ENCODE assay signal across 18 mouse cellular contexts in the genomic region with DNA sequence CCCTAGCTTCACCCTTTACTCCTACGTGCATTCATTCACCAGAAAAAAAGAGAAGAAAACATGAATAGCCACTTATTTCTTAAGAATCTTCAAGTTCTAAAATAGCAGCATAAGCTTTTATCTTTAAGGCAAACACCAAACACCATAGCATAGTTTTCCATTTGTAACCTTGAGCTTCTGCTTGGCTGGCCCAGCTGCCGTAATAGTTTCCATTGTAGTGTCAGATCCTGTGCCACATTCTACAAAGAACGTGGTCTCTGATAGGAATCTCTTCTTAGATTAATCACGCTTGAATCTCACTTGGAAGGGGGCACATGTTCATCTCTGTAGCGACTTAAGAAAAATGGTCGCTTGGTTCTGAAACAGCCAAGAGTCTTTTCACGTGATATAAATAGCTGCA. TPM values are rescaled to one million over a fixed set of nuclear protein-coding genes. Genes with fewer than 3 reads are reported as not detected.
"Had no signal": no experiment of that assay in that cellular context is flagged by ENCODE, and none has a peak within 500 bp of the region (broad histone marks: within the 10 kb centered on the region; RNA-seq: fewer than 3 reads in every experiment).

No protein-coding gene starts in this region.

- ATAC-seq: intestine, embryonic 16.5 days; liver, embryonic 12.5 days; midbrain, embryonic 15.5 days had no signal

- H3K27ac ChIP-seq: kidney, embryonic 15.5 days; limb, embryonic 15.5 days; liver, embryonic 12.5 days; lung, embryonic 15.5 days; macrophage; midbrain, embryonic 15.5 days had no signal

- H3K4me1 ChIP-seq: limb, embryonic 15.5 days; lung, embryonic 15.5 days; megakaryocyte, embryonic 14.5 days; midbrain, embryonic 15.5 days had no signal

- DNase-seq: kidney, adult 2 months; kidney, postnatal 25 days; layer of hippocampus, adult 9-11 months; lung, postnatal 14 days; right cerebral cortex, postnatal 25 days had no signal

- H3K4me3 ChIP-seq: kidney, embryonic 15.5 days; limb, embryonic 15.5 days; liver, embryonic 12.5 days; lung, embryonic 15.5 days; megakaryocyte, embryonic 14.5 days; midbrain, embryonic 15.5 days had no signal

- H3K27me3 ChIP-seq: kidney, embryonic 15.5 days; limb, embryonic 15.5 days; liver, embryonic 12.5 days; lung, embryonic 15.5 days; megakaryocyte, embryonic 14.5 days; midbrain, embryonic 15.5 days had no signal

- H3K36me3 ChIP-seq: lung, embryonic 15.5 days; midbrain, embryonic 15.5 days had no signal

RNA-seq across cellular contexts. Expression of a gene that starts 53.1 kb away (rescaled TPM):
- total RNA-seq: left cerebral cortex, adult 18-20 months; left cerebral cortex, postnatal 25 days had no signal
- polyA plus RNA-seq: liver, embryonic 12.5 days; liver, embryonic 16.5 days; macrophage; midbrain, embryonic 11.5 days; midbrain, embryonic 15.5 days; neural tube, embryonic 14.5 days had no signal
